Mouse (Mus musculus): ENCODE results near the gene Cldnd2. TPM values are rescaled to one million over a fixed set of nuclear protein-coding genes. Genes with fewer than 3 reads are reported as not detected.
"Not testable (repeated sequence)": the region's sequence is repeated elsewhere in the genome, so short reads cannot be mapped to it uniquely, and the experiment has no call there.

The Cldnd2 gene
- polyA plus RNA-seq (2015; fragmentation: Nextera tagmentation; extraction: Ambion mirVana): 0.23 TPM in 1 of 2 replicates, not detected in the other

GRCm38 (mm10) chr7:43440482-43440881, at the start of gene Cldnd2:
TSS of gene Cldnd2 (plus strand) at chr7:43440782.
- Histone ChIP-seq H3K36me3 (no peaks in the 10 kb centered on the region), H3K9me3 (no peaks in the 10 kb centered on the region), H3K4me2 (replicated peaks) (no peak within 1 kb of the TSS), H3K9ac (no peak within 1 kb of the TSS), H3K27me3 (replicated peaks) (no peaks in the 10 kb centered on the region), H3K27ac (no peak within 1 kb of the TSS), H3K4me3 (replicated peaks) (no peak within 1 kb of the TSS), H3K4me1 (replicated peaks) (peaks cover 10% of the 10 kb centered on the region)
- 80% methylated on average over 6 of the region's 6 CpGs for WGBS
- ATAC-seq: no peak

- no peak for ATAC-seq
- Histone ChIP-seq H3K27ac (no peak overlapping the region), H3K36me3 (no peaks in the 10 kb centered on the region), H3K4me1 (replicated peaks) (no peaks in the 10 kb centered on the region), H3K9ac (no peak overlapping the region), H3K4me2 (replicated peaks) (no peak overlapping the region), H3K27me3 (replicated peaks) (no peaks in the 10 kb centered on the region), H3K9me3 (no peaks in the 10 kb centered on the region), H3K4me3 (replicated peaks) (no peak overlapping the region)
- 83% methylated on average over 8 of the region's 8 CpGs for WGBS
Measured at GRCm38 (mm10) chr7:43392349-43393121, 48.0 kb upstream of the Cldnd2 start.

- no peaks in the 10 kb centered on the region for H3K36me3 ChIP-seq
- 84% methylated on average over 2 of the region's 2 CpGs for WGBS
Measured at GRCm38 (mm10) chr7:43399501-43399900, 41.1 kb upstream of the Cldnd2 start.

GRCm38 (mm10) chr7:43402718-43403117, 37.9 kb upstream of the Cldnd2 start:
- H3K27ac ChIP-seq: no peak overlapping the region
- H3K9me3 ChIP-seq: no peaks in the 10 kb centered on the region
- no peak overlapping the region for H3K4me3 ChIP-seq (replicated peaks)
- 13% methylated on average over 2 of the region's 2 CpGs for WGBS
- H3K27me3 ChIP-seq (replicated peaks): no peaks in the 10 kb centered on the region
- no peak for ATAC-seq
- no peak overlapping the region for H3K4me2 ChIP-seq (replicated peaks)
- H3K36me3 ChIP-seq: no peaks in the 10 kb centered on the region
- no peaks in the 10 kb centered on the region for H3K4me1 ChIP-seq (replicated peaks)
- no peak overlapping the region for H3K9ac ChIP-seq

More at GRCm38 (mm10) chr7:43399501-43399900, 41.1 kb upstream of the Cldnd2 start:
- Histone ChIP-seq H3K27me3 (replicated peaks) (no peaks in the 10 kb centered on the region), H3K27ac (no peak overlapping the region), H3K4me1 (replicated peaks) (no peaks in the 10 kb centered on the region), H3K9me3 (no peaks in the 10 kb centered on the region), H3K4me3 (replicated peaks) (no peak overlapping the region), H3K4me2 (replicated peaks) (no peak overlapping the region), H3K9ac (no peak overlapping the region)
- ATAC-seq: no peak

- Histone ChIP-seq H3K36me3 (no peaks in the 10 kb centered on the region), H3K27ac (no peak overlapping the region), H3K4me1 (replicated peaks) (no peaks in the 10 kb centered on the region), H3K4me3 (replicated peaks) (no peak overlapping the region), H3K4me2 (replicated peaks) (no peak overlapping the region), H3K9ac (no peak overlapping the region), H3K9me3 (no peaks in the 10 kb centered on the region), H3K27me3 (replicated peaks) (no peaks in the 10 kb centered on the region; the same call in 1 of the 2 replicates)
- no peak for ATAC-seq
- 80% methylated on average over 3 of the region's 3 CpGs for WGBS
Measured at GRCm38 (mm10) chr7:43407573-43407972, 33.0 kb upstream of the Cldnd2 start.

- Histone ChIP-seq H3K9me3 (no peaks in the 10 kb centered on the region), H3K4me3 (replicated peaks) (no peak within 1 kb of the TSS), H3K4me2 (replicated peaks) (no peak within 1 kb of the TSS), H3K27me3 (replicated peaks) (no peaks in the 10 kb centered on the region; the same call in 1 of the 2 replicates), H3K4me1 (replicated peaks) (no peaks in the 10 kb centered on the region), H3K27ac (no peak within 1 kb of the TSS), H3K9ac (no peak within 1 kb of the TSS), H3K36me3 (no peaks in the 10 kb centered on the region)
- WGBS: 70% methylated on average over 4 of the region's 4 CpGs
- ATAC-seq: no peak
Measured at GRCm38 (mm10) chr7:43408131-43408553, 32.4 kb upstream of the Cldnd2 start, which contains the start of gene Siglecg. TSS of gene Siglecg (plus strand) at chr7:43408204.

GRCm38 (mm10) chr7:43409084-43409483, 31.5 kb upstream of the Cldnd2 start:
- Histone ChIP-seq H3K27ac (no peak overlapping the region), H3K9ac (no peak overlapping the region), H3K4me2 (replicated peaks) (no peak overlapping the region), H3K9me3 (no peaks in the 10 kb centered on the region), H3K36me3 (no peaks in the 10 kb centered on the region), H3K4me1 (replicated peaks) (no peaks in the 10 kb centered on the region), H3K27me3 (replicated peaks) (no peaks in the 10 kb centered on the region; the same call in 1 of the 2 replicates), H3K4me3 (replicated peaks) (no peak overlapping the region)
- ATAC-seq: no peak
- WGBS: 68% methylated on average over 3 of the region's 3 CpGs

- H3K36me3 ChIP-seq; H3K27me3 ChIP-seq (replicated peaks); H3K9ac ChIP-seq; H3K4me3 ChIP-seq (replicated peaks); H3K4me1 ChIP-seq (replicated peaks); H3K27ac ChIP-seq; H3K4me2 ChIP-seq (replicated peaks); H3K9me3 ChIP-seq; ATAC-seq: not testable (repeated sequence)
- WGBS: 29% methylated on average over 4 of the region's 4 CpGs
Measured at GRCm38 (mm10) chr7:43411724-43412123, 28.9 kb upstream of the Cldnd2 start.

- Histone ChIP-seq H3K4me1 (replicated peaks) (no peaks in the 10 kb centered on the region), H3K27ac (no peak overlapping the region), H3K36me3 (no peaks in the 10 kb centered on the region), H3K27me3 (replicated peaks) (no peaks in the 10 kb centered on the region), H3K4me2 (replicated peaks) (no peak overlapping the region), H3K4me3 (replicated peaks) (no peak overlapping the region), H3K9ac (no peak overlapping the region), H3K9me3 (no peaks in the 10 kb centered on the region)
- 87% methylated on average over 10 of the region's 10 CpGs for WGBS
- no peak for ATAC-seq
Measured at GRCm38 (mm10) chr7:43417298-43417697, 23.3 kb upstream of the Cldnd2 start.

GRCm38 (mm10) chr7:43422995-43423617, 17.5 kb upstream of the Cldnd2 start:
- WGBS: 9% methylated on average over 11 of the region's 11 CpGs
- no peaks in the 10 kb centered on the region for H3K4me1 ChIP-seq (replicated peaks)
- no peak overlapping the region for H3K9ac ChIP-seq
- no peaks in the 10 kb centered on the region for H3K27me3 ChIP-seq (replicated peaks)
- no peaks in the 10 kb centered on the region for H3K9me3 ChIP-seq
- no peak overlapping the region for H3K27ac ChIP-seq
- no peak overlapping the region for H3K4me3 ChIP-seq (replicated peaks)
- H3K4me2 ChIP-seq (replicated peaks): peak overlapping the region; percentile 35
- peak; percentile 94 for ATAC-seq
- H3K36me3 ChIP-seq: no peaks in the 10 kb centered on the region

GRCm38 (mm10) chr7:43423991-43424625, 16.5 kb upstream of the Cldnd2 start:
- H3K4me3 ChIP-seq (replicated peaks): no peak overlapping the region
- H3K9me3 ChIP-seq: no peaks in the 10 kb centered on the region
- no peak overlapping the region for H3K4me2 ChIP-seq (replicated peaks)
- WGBS: 66% methylated on average over 3 of the region's 3 CpGs
- no peak for ATAC-seq
- H3K27ac ChIP-seq: no peak overlapping the region
- no peaks in the 10 kb centered on the region for H3K4me1 ChIP-seq (replicated peaks)
- no peaks in the 10 kb centered on the region for H3K27me3 ChIP-seq (replicated peaks)
- H3K9ac ChIP-seq: no peak overlapping the region
- no peaks in the 10 kb centered on the region for H3K36me3 ChIP-seq

- no peaks in the 10 kb centered on the region for H3K27me3 ChIP-seq (replicated peaks)
- no peaks in the 10 kb centered on the region for H3K4me1 ChIP-seq (replicated peaks)
- H3K4me2 ChIP-seq (replicated peaks): no peak within 1 kb of the TSS
- H3K9ac ChIP-seq: no peak within 1 kb of the TSS
- H3K4me3 ChIP-seq (replicated peaks): no peak within 1 kb of the TSS
- H3K27ac ChIP-seq: no peak within 1 kb of the TSS
- no peaks in the 10 kb centered on the region for H3K9me3 ChIP-seq
- no peak for ATAC-seq
- no peaks in the 10 kb centered on the region for H3K36me3 ChIP-seq
- 91% methylated on average over 8 of the region's 8 CpGs for WGBS
Measured at GRCm38 (mm10) chr7:43427406-43427805, 13.2 kb upstream of the Cldnd2 start, which contains the start of gene Lim2. TSS of gene Lim2 (plus strand) at chr7:43427670.

Data from intestine, embryonic 15.5 days (tissue).